8 mouse cellular contexts compared by ENCODE assay signal in genomic region chr6:49821961-49822870, GRCm38 (mm10). TPM values are rescaled to one million over a fixed set of nuclear protein-coding genes. Genes with fewer than 3 reads are reported as not detected.
DNase-seq lines count a peak whose midpoint lies in the region; ATAC-seq and TF ChIP-seq lines count a peak whose summit lies in the region.

Gene Npy (plus strand): TSS chr6:49822710.

- TF ChIP-seq CTCF in testis, adult 2 months (IDR thresholded peaks at IDR 0.05; ENCODE audit: control insufficient read depth, insufficient read depth, insufficient replicate concordance, low read depth, low read length): no peak

- H3K4me1 ChIP-seq in testis, adult 2 months (ENCODE audit: control insufficient read depth, insufficient read depth, low read length): peaks cover 11% of the 10 kb centered on the region; the same call in 1 of the 2 replicates
- peaks cover 12% of the 10 kb centered on the region for H3K4me1 ChIP-seq in heart, embryonic 16.5 days (ENCODE audit: control insufficient read depth, insufficient read depth, low read length)
- H3K4me1 ChIP-seq in liver, embryonic 13.5 days (replicated peaks): peaks cover 7% of the 10 kb centered on the region; the same call in 1 of the 2 replicates
- H3K4me1 ChIP-seq in neural tube, embryonic 15.5 days: peaks cover 17% of the 10 kb centered on the region

- H3K27me3 ChIP-seq in testis, adult 2 months (ENCODE audit: control insufficient read depth, insufficient read depth, low read length): peaks cover 6% of the 10 kb centered on the region
- H3K27me3 ChIP-seq in heart, embryonic 16.5 days (ENCODE audit: control insufficient read depth, insufficient read depth, low read length): peaks cover 59% of the 10 kb centered on the region
- peaks cover 70% of the 10 kb centered on the region for H3K27me3 ChIP-seq in liver, embryonic 13.5 days
- peaks cover 43% of the 10 kb centered on the region for H3K27me3 ChIP-seq in neural tube, embryonic 15.5 days (replicated peaks)

- H3K27ac ChIP-seq in testis, adult 2 months (ENCODE audit: control insufficient read depth, insufficient read depth, low read depth, low read length): no peak within 1 kb of the TSS
- H3K27ac ChIP-seq in heart, embryonic 16.5 days (ENCODE audit: low read length): no peak within 1 kb of the TSS
- no peak within 1 kb of the TSS for H3K27ac ChIP-seq in liver, embryonic 13.5 days
- H3K27ac ChIP-seq in neural tube, embryonic 15.5 days (replicated peaks): peak within 1 kb of the TSS; percentile 64

- H3K4me3 ChIP-seq in testis, adult 2 months (ENCODE audit: control insufficient read depth, low read depth, low read length): peak within 1 kb of the TSS; percentile 5
- H3K4me3 ChIP-seq in heart, embryonic 16.5 days (ENCODE audit: low read length): peak within 1 kb of the TSS; percentile 59
- peak within 1 kb of the TSS; percentile 43 for H3K4me3 ChIP-seq in liver, embryonic 13.5 days (replicated peaks)
- H3K4me3 ChIP-seq in neural tube, embryonic 15.5 days (replicated peaks): peak within 1 kb of the TSS; percentile 46

- no peak for DNase-seq in testis, postnatal 14 days (ENCODE audit: low spot score)
- DNase-seq in embryo, embryonic 10 days (ENCODE audit: low spot score): peak; percentile 48
- DNase-seq in kidney, postnatal 10 days: peak; percentile 63
- no peak for DNase-seq in liver, embryonic 13.5 days

- WGBS in heart, embryonic 16.5 days: 2% methylated on average over 66 of the region's 66 CpGs
- 1% methylated on average over 66 of the region's 66 CpGs for WGBS in liver, embryonic 13.5 days (ENCODE audit: insufficient replicate concordance)
- under 1% methylated on average over 66 of the region's 66 CpGs for WGBS in neural tube, embryonic 15.5 days

- peak; percentile 41; the same call in 1 of the 2 replicates for ATAC-seq in heart, embryonic 16.5 days (replicated peaks; ENCODE audit: extremely low read depth, insufficient read depth, low FRiP score)
- ATAC-seq in liver, embryonic 13.5 days (ENCODE audit: low read depth): no peak
- ATAC-seq in neural tube, embryonic 15.5 days (ENCODE audit: low FRiP score): peak; percentile 60
- no peak for ATAC-seq in inflammation-experienced regulatory T-cells, adult 6 months

- no peaks in the 10 kb centered on the region for H3K36me3 ChIP-seq in testis, adult 2 months (ENCODE audit: control insufficient read depth, insufficient read depth, low read length)
- no peaks in the 10 kb centered on the region for H3K36me3 ChIP-seq in heart, embryonic 16.5 days (ENCODE audit: control insufficient read depth, insufficient read depth)
- no peaks in the 10 kb centered on the region for H3K36me3 ChIP-seq in liver, embryonic 13.5 days
- no peaks in the 10 kb centered on the region for H3K36me3 ChIP-seq in neural tube, embryonic 15.5 days

- no peak for TF ChIP-seq POLR2A in testis, adult 2 months (IDR thresholded peaks at IDR 0.05; ENCODE audit: control insufficient read depth, low read depth, low read length)

- peak within 1 kb of the TSS; percentile 51; the same call in 1 of the 2 replicates for H3K9ac ChIP-seq in heart, embryonic 16.5 days (ENCODE audit: low read length)
- H3K9ac ChIP-seq in liver, embryonic 13.5 days: no peak within 1 kb of the TSS
- H3K9ac ChIP-seq in neural tube, embryonic 15.5 days (replicated peaks): peak within 1 kb of the TSS; percentile 47

- peak within 1 kb of the TSS; percentile 87 for H3K4me2 ChIP-seq in heart, embryonic 16.5 days (ENCODE audit: low read depth, low read length)
- peak within 1 kb of the TSS; percentile 57 for H3K4me2 ChIP-seq in liver, embryonic 13.5 days
- peak within 1 kb of the TSS; percentile 84 for H3K4me2 ChIP-seq in neural tube, embryonic 15.5 days

- no peaks in the 10 kb centered on the region for H3K9me3 ChIP-seq in heart, embryonic 16.5 days (replicated peaks; ENCODE audit: control insufficient read depth, low read length)
- H3K9me3 ChIP-seq in liver, embryonic 13.5 days (replicated peaks): no peaks in the 10 kb centered on the region
- no peaks in the 10 kb centered on the region for H3K9me3 ChIP-seq in neural tube, embryonic 15.5 days (replicated peaks)

RNA-seq across cellular contexts. Expression of gene Npy, which starts in this region (rescaled TPM):
- polyA plus RNA-seq in testis, adult 2 months (2012; rRNA removed): not detected in 2 replicates
- 2.1 and 2.7 TPM in 2 replicates for polyA plus RNA-seq in heart, embryonic 16.5 days (2015; fragmentation: Nextera tagmentation; extraction: Ambion mirVana)
- 0.18 and 0.35 TPM in 2 replicates for polyA plus RNA-seq in liver, embryonic 13.5 days (2015; fragmentation: Nextera tagmentation; extraction: Ambion mirVana)
- polyA plus RNA-seq in neural tube, embryonic 15.5 days (2015; fragmentation: Nextera tagmentation; extraction: Ambion mirVana): 307 and 358 TPM in 2 replicates
- polyA plus RNA-seq in inflammation-experienced regulatory T-cells, adult 6 months (2017; shearing (Covaris generic)): not detected

Comparison
In these comparisons a context has a peak if more than half of its experiments do, and no peak if none do; other contexts are left out.
1. RNA of gene Npy (polyA plus RNA-seq): 307 to 358 TPM in neural tube, embryonic 15.5 days; 2.1 to 2.7 TPM in heart, embryonic 16.5 days, 0.18 to 0.35 TPM in liver, embryonic 13.5 days, not detected in testis, adult 2 months and not detected in inflammation-experienced regulatory T-cells, adult 6 months; every median in the first group is over 10 times any median in the second.
2. H3K4me3 ChIP-seq: peak in every context shown above with its lines; median percentile 59 in heart, embryonic 16.5 days; 46 in neural tube, embryonic 15.5 days; 43 in liver, embryonic 13.5 days; 5 in testis, adult 2 months.
3. DNase-seq: peak in embryo, embryonic 10 days (single experiment) and kidney, postnatal 10 days (single experiment); none in testis, postnatal 14 days (single experiment) and liver, embryonic 13.5 days (single experiment).
4. ATAC-seq: peak in heart, embryonic 16.5 days (single experiment) and neural tube, embryonic 15.5 days (single experiment); none in liver, embryonic 13.5 days (single experiment) and inflammation-experienced regulatory T-cells, adult 6 months (single experiment).
5. Peak in every context shown above with its lines, with median percentiles within 50 percentile points of each other: H3K4me2 ChIP-seq.